Mouse (Mus musculus): ENCODE measurements around the gene Osbpl8.

Gene Osbpl8

DNA sequence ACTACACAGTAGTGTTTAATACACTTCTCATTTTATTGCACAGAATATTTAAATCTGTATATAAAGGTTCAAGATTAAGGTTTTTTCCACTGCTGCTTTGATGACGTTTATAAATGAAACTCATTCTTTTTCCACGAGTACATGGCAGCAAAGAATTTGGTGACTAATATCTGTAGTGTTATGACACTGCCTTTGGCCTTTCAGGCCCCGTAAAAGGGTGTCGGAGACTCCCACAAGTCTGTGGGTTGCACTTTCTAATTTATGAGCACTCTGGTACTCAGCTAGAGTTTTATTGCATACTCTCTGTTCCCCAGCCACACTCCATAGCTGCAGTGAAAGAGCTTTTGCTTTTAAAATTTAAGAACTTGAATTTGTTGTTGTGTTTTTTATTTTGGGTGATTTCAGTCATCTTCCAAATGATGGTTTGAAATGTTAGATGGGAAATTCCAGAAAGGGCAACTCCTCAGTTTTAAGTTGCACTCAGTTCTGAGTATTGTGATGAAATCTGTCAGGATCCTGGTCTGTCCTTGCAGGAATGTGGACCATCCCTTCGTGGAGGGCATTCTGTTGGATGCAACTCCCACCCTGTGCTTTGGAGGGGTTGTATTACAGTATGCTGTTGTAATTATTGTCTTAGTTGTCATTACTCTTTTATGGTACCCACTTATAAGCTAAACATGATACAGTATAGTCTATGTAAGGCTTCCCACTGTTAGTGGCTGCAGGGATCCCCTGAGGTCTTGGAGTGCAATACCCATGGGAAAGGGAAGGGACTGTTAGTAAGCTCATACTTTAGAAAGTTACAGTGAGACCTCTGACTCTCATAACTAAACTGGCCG, 70.1 kb downstream of the Osbpl8 start:
- peak; percentile 87 for DNase-seq (ENCODE audit: low read depth)

DNA sequence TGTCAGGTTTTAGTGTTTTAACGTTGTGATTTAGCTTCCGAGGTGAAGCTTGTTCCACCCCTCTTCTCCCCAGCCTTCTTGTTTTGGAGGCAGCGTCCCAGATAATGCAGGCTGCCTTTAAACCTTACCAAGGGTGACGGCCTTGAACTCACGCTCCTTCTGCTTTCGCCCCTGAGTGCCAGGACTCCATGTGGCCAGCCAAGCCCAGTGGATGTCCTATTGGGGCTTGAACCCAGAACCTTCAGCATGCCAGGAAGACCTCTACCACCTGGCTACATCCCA, 70.7 kb downstream of the Osbpl8 start:
- no peak for DNase-seq (ENCODE audit: low read depth)

DNA sequence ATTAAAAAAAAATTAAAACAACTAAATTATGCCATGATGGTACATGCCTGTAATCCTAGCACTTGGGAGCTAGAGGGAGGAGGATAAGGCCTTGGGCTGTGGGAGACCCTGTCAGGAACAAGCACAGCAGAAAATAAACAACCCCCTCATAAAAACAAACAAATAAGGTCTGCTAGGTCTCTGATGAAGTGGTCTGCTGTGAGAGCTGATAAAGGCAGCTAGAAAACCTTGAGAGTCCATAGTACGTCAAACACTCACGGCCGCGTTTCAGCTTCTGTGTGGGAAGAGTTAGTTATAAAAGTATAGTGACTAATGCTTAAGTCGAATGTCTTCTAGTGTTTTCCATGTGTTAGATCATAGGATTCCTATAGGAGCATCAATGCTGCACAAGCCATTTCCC, 72.9 kb downstream of the Osbpl8 start:
- DNase-seq (ENCODE audit: low read depth), result no peak

DNA sequence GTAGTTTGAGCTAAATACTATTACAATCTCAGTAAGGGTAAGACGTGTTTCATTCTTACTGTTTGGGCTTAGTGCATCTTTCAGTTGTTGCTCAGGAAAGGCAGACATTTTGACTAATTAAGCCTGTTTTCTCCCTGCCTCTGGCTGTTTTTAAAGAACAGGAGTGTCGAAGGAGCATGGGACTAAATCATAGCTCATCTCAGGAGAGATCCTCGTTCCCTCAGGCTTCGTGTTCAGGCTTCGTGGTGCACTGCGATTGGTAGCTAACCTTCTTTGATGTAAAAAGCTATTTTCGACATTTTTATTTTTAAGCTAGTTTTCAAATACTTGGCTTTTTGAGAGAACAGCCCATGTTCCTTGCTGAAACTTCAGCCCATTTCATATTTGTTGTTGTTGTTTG, 78.1 kb downstream of the Osbpl8 start:
- no peak for DNase-seq (ENCODE audit: low read depth)

DNA sequence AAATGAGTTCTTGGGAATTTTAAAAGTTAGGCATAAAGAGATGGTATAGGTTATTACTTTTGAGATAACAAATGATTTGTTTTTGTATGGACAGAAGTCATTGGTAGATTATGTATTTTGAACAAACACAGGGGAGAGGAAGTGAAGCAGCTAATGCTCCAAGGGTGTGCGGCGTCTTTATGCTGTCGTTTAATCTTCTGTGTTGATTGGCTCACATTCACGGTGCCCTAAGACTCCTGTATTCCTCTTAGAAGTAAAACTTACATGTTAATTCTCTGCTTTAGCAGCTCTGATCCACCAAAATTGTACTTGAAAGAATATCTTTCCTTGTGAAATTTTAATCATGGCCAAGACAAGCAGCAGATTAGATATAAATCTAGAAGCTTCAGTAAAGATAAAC, 83.1 kb downstream of the Osbpl8 start:
- DNase-seq (ENCODE audit: low read depth), result no peak

DNA sequence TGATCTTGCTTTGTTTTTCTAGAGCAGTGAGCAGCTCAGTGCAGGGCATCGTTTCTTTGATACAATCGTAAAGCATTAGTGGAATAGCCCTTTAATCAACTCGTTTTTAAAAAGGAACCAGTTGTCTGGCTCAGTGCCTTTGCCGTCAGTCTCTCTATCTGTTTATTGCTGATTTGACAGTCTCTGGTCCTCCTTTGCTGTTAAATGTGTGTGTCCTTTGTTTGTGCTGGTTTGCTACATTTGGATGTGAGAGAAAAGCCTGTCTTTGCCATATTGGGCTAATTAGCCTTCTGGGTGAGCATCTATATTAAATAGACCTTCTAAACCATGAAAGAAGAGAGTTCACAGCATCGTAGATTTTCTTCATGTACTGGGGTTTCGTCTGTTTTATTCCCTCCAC, 83.6 kb downstream of the Osbpl8 start:
- DNase-seq (ENCODE audit: low read depth), result no peak

DNA sequence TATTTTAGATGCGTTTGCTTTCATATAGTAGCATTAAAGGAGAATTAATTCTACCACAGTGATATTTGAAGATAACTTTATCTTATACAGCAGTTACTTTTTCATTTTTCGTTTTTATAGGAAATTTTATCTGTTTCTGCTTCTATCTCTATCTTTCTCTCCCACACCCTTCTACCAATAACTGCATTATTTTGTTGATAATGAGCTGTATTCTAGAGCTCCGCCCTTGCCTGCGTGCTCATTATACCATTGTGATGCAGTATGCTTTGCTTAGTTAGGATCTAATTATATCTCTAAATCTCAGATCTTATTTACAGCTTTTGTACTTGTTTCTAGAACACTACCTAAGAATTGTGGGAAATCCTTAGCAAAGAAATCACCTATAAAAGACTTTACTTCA, 85.6 kb downstream of the Osbpl8 start:
- DNase-seq (ENCODE audit: low read depth), result no peak

DNA sequence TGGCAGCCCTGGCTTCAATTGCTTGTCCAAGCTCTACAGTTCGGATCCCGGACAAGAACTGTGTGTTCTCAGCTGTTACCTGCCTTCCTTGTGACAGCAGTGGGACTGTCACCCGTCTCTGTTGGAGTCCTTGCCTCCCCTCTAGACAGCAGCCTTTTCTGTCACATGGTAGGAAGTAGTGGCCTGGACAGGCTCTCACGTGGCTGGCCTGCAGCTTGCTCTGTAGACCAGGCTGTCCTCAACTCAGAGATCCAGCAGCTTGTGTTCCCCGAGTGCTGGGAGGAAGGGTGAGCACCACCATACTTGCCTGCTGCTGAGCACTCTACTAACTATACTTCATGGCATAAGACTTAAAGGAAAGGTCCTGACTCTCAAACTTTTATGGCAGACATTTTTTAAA, 87.1 kb downstream of the Osbpl8 start:
- DNase-seq (ENCODE audit: low read depth), result no peak

DNA sequence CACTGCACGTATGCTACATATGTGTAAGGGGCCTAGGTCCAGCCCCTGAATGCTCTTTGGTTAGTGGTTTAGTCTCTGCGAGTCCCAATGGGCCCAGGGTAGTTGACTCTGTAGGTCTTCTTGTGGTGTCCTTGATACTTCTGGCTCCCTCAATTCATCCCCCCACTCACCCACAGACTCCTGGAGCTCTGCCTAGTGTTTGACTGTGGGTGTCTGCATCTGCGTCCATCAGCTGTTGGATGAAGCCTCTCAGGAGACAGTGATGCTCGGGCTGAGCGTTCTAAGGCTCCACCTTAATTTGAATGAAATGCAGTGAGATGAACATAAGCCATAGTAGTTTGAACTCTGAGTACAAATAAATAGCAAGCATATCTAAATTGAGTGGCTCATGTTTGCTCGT, 90.7 kb downstream of the Osbpl8 start:
- DNase-seq (ENCODE audit: low read depth), result no peak

DNA sequence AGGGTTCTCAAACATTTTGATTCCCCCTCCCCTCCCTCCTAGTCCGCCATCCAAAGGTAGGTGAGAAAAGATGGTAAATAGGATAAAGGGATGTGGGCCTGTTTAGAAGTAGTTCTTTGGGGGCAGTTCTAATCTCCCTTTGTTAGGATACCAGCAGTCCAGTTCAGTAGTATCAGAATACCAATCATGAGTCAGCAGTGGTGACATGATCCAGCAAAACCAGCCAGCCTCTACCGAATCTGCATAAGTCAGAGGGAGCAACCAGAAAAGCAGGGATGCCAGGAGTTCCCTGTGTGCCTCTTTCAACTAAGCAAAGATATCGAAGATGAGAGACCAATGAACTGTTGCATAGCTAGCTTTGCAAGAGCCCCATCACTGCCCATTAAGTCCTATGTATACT, 91.6 kb downstream of the Osbpl8 start:
- DNase-seq (ENCODE audit: low read depth), result no peak

DNA sequence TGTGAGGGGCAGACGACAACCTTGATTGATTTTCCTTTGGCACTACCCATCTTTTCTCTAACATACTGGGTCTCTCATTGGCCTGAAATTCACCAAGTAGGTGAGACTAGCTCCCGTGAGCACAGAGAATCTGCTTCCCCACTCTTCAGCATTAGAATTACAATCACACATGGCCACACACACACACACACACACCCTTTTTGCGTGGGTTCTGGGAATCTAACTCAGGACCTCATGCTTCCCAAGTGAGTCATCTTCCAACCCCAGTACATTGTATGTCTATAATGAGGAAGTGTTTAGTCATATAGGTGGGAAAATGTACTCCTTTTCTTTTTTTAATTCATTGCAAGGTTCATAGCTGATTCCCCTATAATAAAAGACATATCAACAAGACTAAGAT, 92.8 kb downstream of the Osbpl8 start:
- DNase-seq (ENCODE audit: low read depth), result no peak

DNA sequence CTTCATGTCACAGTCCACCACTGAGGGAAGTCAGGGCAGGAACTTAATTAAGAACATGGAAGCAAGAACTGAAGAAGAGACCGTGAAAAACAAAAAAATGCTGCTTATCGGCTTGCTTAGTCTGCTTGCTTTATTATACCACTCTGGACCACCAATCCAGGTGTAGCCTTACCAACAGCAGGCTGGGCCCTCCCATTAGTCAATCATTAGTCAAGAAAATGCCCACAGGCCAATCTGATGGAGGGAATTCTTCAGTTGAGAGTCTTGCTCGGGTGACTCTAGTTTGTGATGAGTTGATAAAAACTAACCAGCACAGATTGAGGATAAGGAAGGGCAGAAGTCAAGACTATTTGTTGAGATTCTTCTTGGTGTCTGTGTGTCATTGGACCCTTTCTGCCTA, 93.7 kb downstream of the Osbpl8 start:
- no peak for DNase-seq (ENCODE audit: low read depth)

DNA sequence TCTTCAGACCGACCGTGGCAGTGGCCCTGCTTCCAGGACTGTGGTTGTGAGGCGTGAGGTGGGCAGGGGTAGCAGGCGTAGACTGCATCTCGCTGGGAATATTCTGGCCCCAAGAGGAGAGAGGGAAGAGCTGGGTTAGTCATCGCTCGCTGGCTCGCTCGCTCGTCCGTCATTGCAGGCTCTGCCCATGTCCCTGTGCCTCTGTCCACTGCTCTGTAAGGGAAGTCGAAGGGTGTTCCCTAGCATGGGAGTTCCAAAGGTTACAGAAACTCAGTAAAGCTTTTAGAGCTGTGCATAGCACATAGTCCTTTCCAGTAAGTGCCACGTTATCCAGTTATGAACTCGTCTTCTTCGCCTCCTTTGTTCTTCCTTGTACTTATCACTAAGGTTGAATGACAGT, 107.1 kb downstream of the Osbpl8 start:
- DNase-seq (ENCODE audit: low read depth), result no peak

DNA sequence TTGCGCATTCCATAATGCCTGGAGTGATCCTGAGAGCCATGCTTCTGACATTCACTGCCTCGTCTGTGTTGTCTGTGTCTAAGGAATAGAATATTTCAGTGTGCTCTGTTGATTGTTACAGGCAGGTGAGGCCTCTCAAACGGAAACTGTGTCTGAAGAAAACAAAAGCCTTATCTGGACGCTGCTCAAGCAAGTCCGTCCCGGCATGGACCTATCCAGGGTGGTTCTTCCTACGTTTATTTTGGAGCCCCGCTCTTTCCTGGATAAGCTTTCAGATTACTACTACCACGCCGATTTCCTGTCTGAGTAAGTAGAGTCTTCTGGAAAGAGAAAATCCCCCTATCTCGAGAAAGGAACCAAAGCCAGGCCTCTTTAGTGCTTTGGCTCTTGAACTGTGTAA, 108.4 kb downstream of the Osbpl8 start:
- no peak for DNase-seq (ENCODE audit: low read depth)

DNA sequence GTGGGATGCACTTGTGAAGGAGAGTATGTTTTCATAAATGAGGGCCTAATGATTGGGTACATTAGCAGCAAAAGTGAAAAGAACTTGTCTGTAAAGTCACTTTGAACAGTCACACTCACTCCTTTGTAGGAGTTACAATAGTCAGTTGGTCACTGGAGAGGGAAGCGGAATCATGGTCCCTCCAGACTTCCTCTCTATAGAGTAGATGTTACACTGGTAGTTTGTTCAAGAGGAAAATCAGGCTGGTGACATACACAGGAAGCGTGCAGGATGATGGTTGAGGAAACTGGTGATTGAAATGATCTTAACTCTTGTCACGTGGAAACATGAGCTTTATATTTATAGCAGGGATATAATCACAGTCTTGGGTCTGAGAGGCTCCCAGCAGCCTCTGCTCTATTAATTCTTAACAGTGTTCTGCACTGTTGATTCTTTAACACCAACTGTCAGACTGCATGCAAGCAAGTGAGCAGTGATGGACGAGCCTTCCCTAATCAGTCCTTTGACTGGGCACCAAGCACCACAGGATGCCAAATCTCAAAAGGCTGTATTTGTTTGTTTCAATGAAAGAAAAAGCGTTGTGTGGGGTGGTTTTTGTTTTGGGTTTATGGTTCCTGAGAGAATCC, 109.0 kb downstream of the Osbpl8 start:
- DNase-seq (ENCODE audit: low read depth), result no peak

DNA sequence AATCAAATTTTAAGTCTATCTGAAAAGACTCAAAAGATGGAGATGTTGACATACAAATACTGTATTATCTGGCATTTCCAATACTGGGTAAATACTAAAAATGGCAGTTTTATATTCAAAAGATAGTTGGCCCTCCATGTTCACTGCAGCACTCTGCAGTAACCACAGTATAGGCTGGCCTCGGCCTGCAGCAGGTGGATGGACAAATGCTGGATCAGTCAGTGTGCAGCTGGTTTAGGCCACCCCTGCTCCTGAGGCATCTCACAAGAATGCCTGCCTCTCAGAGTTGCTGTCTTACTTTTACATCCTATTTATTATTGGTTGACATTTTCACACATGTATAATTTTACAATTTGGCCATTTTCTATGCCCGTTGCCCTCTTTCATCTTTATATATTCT, 111.3 kb downstream of the Osbpl8 start:
- DNase-seq (ENCODE audit: low read depth), result no peak

DNA sequence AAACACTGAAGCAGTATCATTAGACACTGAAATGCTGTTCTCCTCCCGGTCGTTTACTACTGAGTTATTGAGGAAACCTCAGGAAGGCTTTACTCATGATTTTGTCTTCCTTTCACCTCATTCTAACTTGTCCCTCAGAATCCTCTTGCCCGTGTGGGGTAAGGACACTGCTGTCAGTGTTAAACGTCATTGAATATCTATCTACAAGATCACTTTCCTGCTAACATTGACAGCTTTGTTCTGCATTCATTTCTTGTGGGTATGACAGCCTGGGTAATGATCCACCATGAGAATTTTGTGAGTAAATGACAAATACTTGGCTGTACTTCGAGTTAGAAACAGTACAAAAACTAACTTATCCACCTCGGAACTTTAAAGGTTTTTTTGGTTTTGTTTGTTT, 133.1 kb downstream of the Osbpl8 start:
- DNase-seq (ENCODE audit: low read depth), result no peak

DNA sequence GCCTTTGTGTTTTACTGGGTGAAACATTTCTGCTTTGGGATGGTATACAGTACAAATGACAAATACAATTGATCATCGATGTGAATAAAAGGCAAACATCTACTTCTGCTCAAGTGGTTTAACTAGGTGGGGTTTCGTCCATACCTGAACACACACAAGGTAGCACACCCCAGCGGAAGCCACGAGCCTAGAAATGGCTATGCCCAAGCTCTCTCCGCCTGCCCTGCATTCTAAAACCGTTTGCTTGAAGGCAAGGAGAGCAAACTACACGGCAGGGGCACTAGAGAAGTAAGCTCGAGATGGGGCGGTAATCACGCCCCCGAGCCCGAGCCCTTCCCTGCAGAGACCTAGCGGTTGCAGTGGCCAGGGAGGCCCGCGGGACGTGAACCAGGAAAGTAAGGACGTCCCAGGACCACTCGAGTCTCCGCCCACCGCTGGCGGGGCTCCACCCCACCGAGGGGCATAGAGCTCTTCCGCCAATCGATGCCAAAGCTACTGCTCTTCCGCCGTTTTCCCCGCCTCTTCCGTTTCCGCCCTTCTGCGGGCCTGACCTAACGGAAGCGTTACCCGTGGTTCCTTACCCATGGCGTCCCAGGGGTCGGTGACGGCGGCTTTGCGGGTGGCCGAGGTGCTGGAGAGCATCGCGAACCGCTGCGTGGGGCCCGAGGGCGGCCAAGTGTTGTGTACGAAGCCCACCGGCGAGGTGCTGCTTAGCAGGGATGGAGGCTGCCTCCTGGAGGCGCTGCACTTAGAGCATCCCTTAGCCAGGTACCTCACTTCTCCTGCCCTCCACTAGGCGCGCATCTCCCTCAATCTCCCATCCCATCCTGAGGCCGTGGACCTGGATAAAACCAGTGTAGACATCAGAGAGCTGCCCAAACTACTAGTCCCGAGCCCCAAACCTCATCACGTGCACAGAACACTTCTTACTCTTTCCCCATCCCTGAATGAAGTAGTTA, 133.9 kb downstream of the Osbpl8 start, which contains the start of gene Bbs10:
Bbs10 (plus strand) TSS at position 540 of the 959 bp plus-strand sequence.
- peak; percentile 98 for DNase-seq (ENCODE audit: low read depth)

DNA sequence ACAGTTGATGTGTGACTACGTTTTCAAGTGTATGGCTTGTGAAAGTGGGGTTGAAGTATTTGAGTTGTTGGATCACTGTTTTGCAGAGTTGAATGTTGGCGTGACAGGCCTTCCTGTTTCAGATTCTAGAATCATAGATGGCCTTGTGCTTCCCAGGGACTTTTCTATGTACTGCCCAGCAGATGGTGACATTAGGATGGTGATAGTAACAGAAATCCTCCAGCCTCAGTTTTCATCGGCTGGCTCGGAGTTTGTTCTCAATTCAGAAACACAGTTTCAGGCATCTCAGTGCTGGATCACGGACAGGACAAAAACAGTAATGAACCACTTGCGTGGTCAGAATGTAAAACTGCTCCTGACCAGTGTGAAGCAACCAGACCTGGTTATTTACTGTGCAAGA, 135.0 kb downstream of the Osbpl8 start:
- no peak for DNase-seq (ENCODE audit: low read depth)

DNA sequence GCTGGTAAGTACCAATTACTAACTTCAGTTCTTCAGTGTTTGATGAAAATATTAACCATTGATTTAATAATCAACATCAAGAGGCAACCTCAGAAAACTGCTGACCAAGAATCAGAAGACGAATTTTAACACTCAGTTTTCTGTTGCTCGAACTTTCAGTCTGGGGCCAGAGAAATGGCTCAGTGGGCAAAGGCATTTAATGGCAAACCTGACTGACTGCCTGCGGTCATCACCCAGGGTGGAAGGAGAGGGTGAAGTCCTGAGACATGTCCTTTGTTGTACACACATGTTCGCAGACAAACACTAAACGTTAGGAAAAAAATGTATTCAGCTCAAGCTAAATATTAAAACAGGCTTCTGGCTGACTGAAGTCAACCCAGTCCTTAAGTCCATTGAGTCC, 136.5 kb downstream of the Osbpl8 start:
- DNase-seq (ENCODE audit: low read depth), result no peak

DNA sequence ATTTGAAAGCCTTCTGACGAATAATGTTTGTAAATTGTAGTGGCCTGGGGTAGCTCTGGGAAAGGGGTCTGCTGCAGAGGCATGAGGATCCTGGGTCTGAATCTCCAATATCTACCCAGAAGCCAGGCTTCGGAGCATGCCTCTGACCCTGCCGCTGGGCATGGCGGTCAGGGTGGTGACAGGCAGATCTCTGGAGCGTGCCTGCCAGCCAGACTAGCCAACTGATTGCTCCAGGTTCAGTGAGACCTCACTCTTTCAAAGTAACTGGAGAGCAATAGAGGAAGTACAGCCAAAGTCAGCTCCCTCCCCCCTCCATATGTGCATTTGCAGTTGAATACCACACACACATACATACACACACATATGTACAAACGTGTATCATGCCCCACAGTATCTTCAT, 137.9 kb downstream of the Osbpl8 start:
- DNase-seq (ENCODE audit: low read depth), result no peak

DNA sequence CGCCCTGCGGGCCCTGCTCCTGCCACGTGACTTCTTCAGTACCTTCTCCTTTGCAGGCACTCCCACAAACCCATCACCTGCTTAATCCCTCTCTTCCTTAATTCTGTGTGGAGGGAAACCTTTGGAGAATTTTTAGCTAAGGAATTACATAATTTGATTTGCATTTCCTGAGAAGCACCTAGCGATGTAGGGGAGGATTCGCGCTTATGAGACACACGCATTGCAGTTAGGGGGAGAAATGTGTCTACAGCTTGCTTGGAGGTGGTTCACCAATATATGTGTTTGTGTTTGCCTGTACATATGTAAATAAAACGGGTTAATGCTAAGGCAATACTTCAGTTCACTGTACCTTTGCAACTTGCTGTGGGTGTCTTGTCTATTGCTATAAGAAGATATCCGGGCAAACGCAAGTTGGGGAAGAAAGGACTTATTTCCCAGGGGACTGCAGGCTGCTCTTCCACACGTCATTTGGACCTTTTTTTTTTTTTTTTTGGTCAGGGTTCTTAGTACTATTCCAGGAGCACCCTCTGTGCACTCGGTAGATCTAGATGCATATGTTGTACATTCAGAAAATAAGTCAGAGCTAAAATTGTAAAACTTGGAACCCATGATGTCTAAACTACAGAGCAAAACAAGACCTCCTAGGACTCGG, 144.4 kb downstream of the Osbpl8 start:
- DNase-seq (ENCODE audit: low read depth), result no peak

All from induced T-regulatory cell, adult 2 months (primary cell).